Mouse (Mus musculus): Measurements from ENCODE around the gene Actg1. TPM values are rescaled to one million over a fixed set of nuclear protein-coding genes. Genes with fewer than 3 reads are reported as not detected.

The Actg1 gene
- polyA plus RNA-seq, 1 experiment from 2014 or later = 1,448 TPM

DNA sequence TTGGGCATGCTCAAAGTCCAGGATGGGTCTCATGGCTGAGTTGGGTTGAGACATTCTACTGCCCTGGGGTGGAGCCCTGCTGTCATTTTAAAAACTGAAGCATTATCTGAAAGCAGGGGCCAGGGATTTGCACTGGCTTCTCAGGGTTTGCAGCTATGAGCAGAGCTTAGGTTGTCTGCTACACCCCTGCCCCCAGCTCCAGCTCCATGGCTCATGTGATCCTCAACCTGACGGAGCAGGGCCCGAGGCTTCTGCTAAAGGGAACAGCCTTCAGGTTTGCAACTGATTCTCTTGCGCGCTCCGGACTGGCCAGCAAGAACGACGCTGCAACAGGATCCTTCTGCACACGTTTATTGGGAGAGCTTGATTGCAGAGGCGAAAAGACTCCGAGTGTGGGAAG is 28.2 kb downstream of the Actg1 start:
- Histone ChIP-seq H3K4me1 (ENCODE audit: control insufficient read depth, insufficient read depth, low read length) (peaks cover 17% of the 10 kb centered on the region), H3K4me2 (no peak overlapping the region; the same call in 1 of the 2 replicates), H3K4me3 (ENCODE audit: low read depth, low read length) (no peak overlapping the region), H3K27me3 (ENCODE audit: control insufficient read depth, insufficient read depth, low read length) (no peaks in the 10 kb centered on the region), H3K36me3 (ENCODE audit: control insufficient read depth, insufficient read depth, low read length) (no peaks in the 10 kb centered on the region), H3K9me3 (replicated peaks; ENCODE audit: control insufficient read depth, low read length) (no peaks in the 10 kb centered on the region), H3K9ac (ENCODE audit: low read depth, low read length) (no peak overlapping the region), H3K27ac (ENCODE audit: low read depth, low read length) (no peak overlapping the region)
- 92% methylated on average over 10 of the region's 10 CpGs for WGBS (ENCODE audit: insufficient replicate concordance)
- no peak for ATAC-seq (replicated peaks; ENCODE audit: insufficient number of reproducible peaks, low FRiP score, low TSS enrichment)

- no peaks in the 10 kb centered on the region for H3K9me3 ChIP-seq (replicated peaks; ENCODE audit: control insufficient read depth, low read length)
- 78% methylated on average over 5 of the region's 5 CpGs for WGBS (ENCODE audit: insufficient replicate concordance)
Observed at GRCm38 (mm10) chr11:120319310-120319709, 29.0 kb downstream of the Actg1 start.

GRCm38 (mm10) chr11:120317456-120317855 is 30.9 kb downstream of the Actg1 start:
- H3K4me3 ChIP-seq (ENCODE audit: low read depth, low read length) = no peak overlapping the region
- H3K4me1 ChIP-seq (ENCODE audit: control insufficient read depth, insufficient read depth, low read length) = peaks cover 31% of the 10 kb centered on the region
- no peak for ATAC-seq (replicated peaks; ENCODE audit: insufficient number of reproducible peaks, low FRiP score, low TSS enrichment)
- WGBS (ENCODE audit: insufficient replicate concordance) = 79% methylated on average over 7 of the region's 7 CpGs
- peak overlapping the region; percentile 92 for H3K4me2 ChIP-seq
- peak overlapping the region; percentile 88; the same call in 1 of the 2 replicates for H3K9ac ChIP-seq (ENCODE audit: low read depth, low read length)
- no peaks in the 10 kb centered on the region for H3K36me3 ChIP-seq (ENCODE audit: control insufficient read depth, insufficient read depth, low read length)
- peak overlapping the region; percentile 99 for H3K27ac ChIP-seq (ENCODE audit: low read depth, low read length)
- no peaks in the 10 kb centered on the region for H3K27me3 ChIP-seq (ENCODE audit: control insufficient read depth, insufficient read depth, low read length)
- H3K9me3 ChIP-seq (replicated peaks; ENCODE audit: control insufficient read depth, low read length) = no peaks in the 10 kb centered on the region

More at GRCm38 (mm10) chr11:120319310-120319709, 29.0 kb downstream of the Actg1 start:
- Histone ChIP-seq H3K27ac (ENCODE audit: low read depth, low read length) (no peak overlapping the region), H3K4me2 (no peak overlapping the region), H3K27me3 (ENCODE audit: control insufficient read depth, insufficient read depth, low read length) (no peaks in the 10 kb centered on the region), H3K4me3 (ENCODE audit: low read depth, low read length) (no peak overlapping the region), H3K36me3 (ENCODE audit: control insufficient read depth, insufficient read depth, low read length) (no peaks in the 10 kb centered on the region), H3K9ac (ENCODE audit: low read depth, low read length) (no peak overlapping the region), H3K4me1 (ENCODE audit: control insufficient read depth, insufficient read depth, low read length) (peaks cover 26% of the 10 kb centered on the region)
- no peak for ATAC-seq (replicated peaks; ENCODE audit: insufficient number of reproducible peaks, low FRiP score, low TSS enrichment)

DNA sequence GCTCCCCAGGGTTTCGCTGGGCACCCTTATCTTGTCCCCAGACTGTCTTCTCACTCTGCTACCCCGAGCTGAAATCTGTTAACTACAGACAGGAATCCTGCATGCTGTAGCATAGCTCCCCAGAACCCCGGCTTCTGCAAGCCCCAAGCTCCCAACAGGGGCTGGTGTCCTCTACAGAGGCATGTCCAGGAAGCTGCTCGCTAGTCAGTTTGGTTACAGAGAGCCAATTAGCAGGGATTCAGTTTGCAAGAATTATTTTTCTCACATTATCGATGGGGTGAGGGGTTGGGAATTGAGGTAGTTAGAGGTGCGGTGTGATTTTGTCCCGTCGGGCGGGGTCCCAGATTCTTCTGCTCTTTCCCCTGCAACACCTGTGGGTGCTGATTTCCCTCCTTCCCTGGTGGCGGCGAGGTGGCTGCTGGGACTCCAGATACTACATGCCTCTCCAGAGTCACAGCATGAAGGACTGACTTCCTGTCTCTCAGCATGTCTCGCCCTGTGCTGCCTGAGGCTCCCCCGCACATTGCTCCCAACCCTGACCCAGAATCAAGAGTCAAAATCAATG is 31.6 kb downstream of the Actg1 start:
- Histone ChIP-seq H3K36me3 (ENCODE audit: control insufficient read depth, insufficient read depth, low read length) (no peaks in the 10 kb centered on the region), H3K4me2 (peak overlapping the region; percentile 92), H3K27ac (ENCODE audit: low read depth, low read length) (peak overlapping the region; percentile 99), H3K4me1 (ENCODE audit: control insufficient read depth, insufficient read depth, low read length) (peaks cover 33% of the 10 kb centered on the region), H3K27me3 (ENCODE audit: control insufficient read depth, insufficient read depth, low read length) (no peaks in the 10 kb centered on the region), H3K9me3 (replicated peaks; ENCODE audit: control insufficient read depth, low read length) (no peaks in the 10 kb centered on the region), H3K4me3 (ENCODE audit: low read depth, low read length) (peak overlapping the region; percentile 52), H3K9ac (ENCODE audit: low read depth, low read length) (peak overlapping the region; percentile 88)
- 0 out of 2 replicates have a peak, but pooled peaks have one; percentile 4 for ATAC-seq (replicated peaks; ENCODE audit: insufficient number of reproducible peaks, low FRiP score, low TSS enrichment)
- 13% methylated on average over 13 of the region's 13 CpGs for WGBS (ENCODE audit: insufficient replicate concordance)

GRCm38 (mm10) chr11:120315832-120316689 is 32.3 kb downstream of the Actg1 start:
- WGBS (ENCODE audit: insufficient replicate concordance) = 11% methylated on average over 37 of the region's 37 CpGs
- Histone ChIP-seq H3K27me3 (ENCODE audit: control insufficient read depth, insufficient read depth, low read length) (no peaks in the 10 kb centered on the region), H3K4me1 (ENCODE audit: control insufficient read depth, insufficient read depth, low read length) (peaks cover 39% of the 10 kb centered on the region), H3K4me3 (ENCODE audit: low read depth, low read length) (peak overlapping the region; percentile 52), H3K9me3 (replicated peaks; ENCODE audit: control insufficient read depth, low read length) (no peaks in the 10 kb centered on the region), H3K4me2 (peak overlapping the region; percentile 92), H3K27ac (ENCODE audit: low read depth, low read length) (peak overlapping the region; percentile 99), H3K9ac (ENCODE audit: low read depth, low read length) (peak overlapping the region; percentile 88), H3K36me3 (ENCODE audit: control insufficient read depth, insufficient read depth, low read length) (no peaks in the 10 kb centered on the region)
- peak; percentile 94 for ATAC-seq (replicated peaks; ENCODE audit: insufficient number of reproducible peaks, low FRiP score, low TSS enrichment)

- Histone ChIP-seq H3K9ac (ENCODE audit: low read depth, low read length) (peak overlapping the region; percentile 88), H3K27ac (ENCODE audit: low read depth, low read length) (peak overlapping the region; percentile 99), H3K4me2 (peak overlapping the region; percentile 92), H3K4me3 (ENCODE audit: low read depth, low read length) (peak overlapping the region; percentile 52), H3K27me3 (ENCODE audit: control insufficient read depth, insufficient read depth, low read length) (no peaks in the 10 kb centered on the region), H3K9me3 (replicated peaks; ENCODE audit: control insufficient read depth, low read length) (no peaks in the 10 kb centered on the region), H3K4me1 (ENCODE audit: control insufficient read depth, insufficient read depth, low read length) (peaks cover 43% of the 10 kb centered on the region), H3K36me3 (ENCODE audit: control insufficient read depth, insufficient read depth, low read length) (no peaks in the 10 kb centered on the region)
- ATAC-seq (replicated peaks; ENCODE audit: insufficient number of reproducible peaks, low FRiP score, low TSS enrichment) = no peak
- WGBS (ENCODE audit: insufficient replicate concordance) = 39% methylated on average over 4 of the region's 4 CpGs
Observed at GRCm38 (mm10) chr11:120315416-120315761, 33.0 kb downstream of the Actg1 start.

GRCm38 (mm10) chr11:120314721-120315415 is 33.5 kb downstream of the Actg1 start:
- H3K27ac ChIP-seq (ENCODE audit: low read depth, low read length) = peak overlapping the region; percentile 99
- peak overlapping the region; percentile 52; the same call in 1 of the 2 replicates for H3K4me3 ChIP-seq (ENCODE audit: low read depth, low read length)
- no peaks in the 10 kb centered on the region for H3K9me3 ChIP-seq (replicated peaks; ENCODE audit: control insufficient read depth, low read length)
- ATAC-seq (replicated peaks; ENCODE audit: insufficient number of reproducible peaks, low FRiP score, low TSS enrichment) = no peak
- no peaks in the 10 kb centered on the region for H3K27me3 ChIP-seq (ENCODE audit: control insufficient read depth, insufficient read depth, low read length)
- no peaks in the 10 kb centered on the region for H3K36me3 ChIP-seq (ENCODE audit: control insufficient read depth, insufficient read depth, low read length)
- peak overlapping the region; percentile 92 for H3K4me2 ChIP-seq
- 43% methylated on average over 16 of the region's 16 CpGs for WGBS (ENCODE audit: insufficient replicate concordance)
- peaks cover 45% of the 10 kb centered on the region for H3K4me1 ChIP-seq (ENCODE audit: control insufficient read depth, insufficient read depth, low read length)
- peak overlapping the region; percentile 88 for H3K9ac ChIP-seq (ENCODE audit: low read depth, low read length)

GRCm38 (mm10) chr11:120313906-120314685 is 34.2 kb downstream of the Actg1 start:
- Histone ChIP-seq H3K36me3 (ENCODE audit: control insufficient read depth, insufficient read depth, low read length) (no peaks in the 10 kb centered on the region), H3K4me3 (ENCODE audit: low read depth, low read length) (no peak overlapping the region), H3K4me1 (ENCODE audit: control insufficient read depth, insufficient read depth, low read length) (peaks cover 45% of the 10 kb centered on the region), H3K4me2 (no peak overlapping the region), H3K27me3 (ENCODE audit: control insufficient read depth, insufficient read depth, low read length) (no peaks in the 10 kb centered on the region), H3K27ac (ENCODE audit: low read depth, low read length) (no peak overlapping the region), H3K9me3 (replicated peaks; ENCODE audit: control insufficient read depth, low read length) (no peaks in the 10 kb centered on the region), H3K9ac (ENCODE audit: low read depth, low read length) (0 out of 2 replicates have a peak overlapping the region, but pooled peaks have one; percentile 22)
- ATAC-seq (replicated peaks; ENCODE audit: insufficient number of reproducible peaks, low FRiP score, low TSS enrichment) = no peak
- WGBS (ENCODE audit: insufficient replicate concordance) = 48% methylated on average over 6 of the region's 6 CpGs
